Mouse (Mus musculus) lung, adult 2 months (tissue): ENCODE measurements around the gene Glud1.

ENCODE experiments used
- CTCF ChIP-seq: fragments of 200-500 bp; IDR thresholded peaks from 2 replicates; pipeline ENCODE4 v1.5.1; 2011; ENCODE audit warnings: mild to moderate bottlenecking, low read length, control low read depth; ENCODE audit not compliant: insufficient read depth
- POLR2A ChIP-seq: fragments of 200-500 bp; IDR thresholded peaks from 2 replicates; pipeline ENCODE4 v1.6.1; 2011; ENCODE audit warnings: low read depth, mild to moderate bottlenecking, control low read depth, low read length, borderline replicate concordance; ENCODE audit errors: extremely low read depth

GRCm38 (mm10) chr14:34311691-34312090 is 1.2 kb downstream of the Glud1 start:
- TF ChIP-seq CTCF (no peak), POLR2A (no peak)
